Mouse (Mus musculus) heart, embryonic 12.5 days (tissue): ENCODE measurements around the gene Nid2. TPM values are rescaled to one million over a fixed set of nuclear protein-coding genes. Genes with fewer than 3 reads are reported as not detected.

Source experiments
- polyA plus RNA-seq: library from polyadenylated mRNA; unstranded; fragments of >200 nt; fragmentation: Nextera tagmentation; extraction: Ambion mirVana; gene quantifications from 2 replicates; pipeline ENCODE4 v1.2.1, GENCODE M21; 2016

Nid2 gene
- polyA plus RNA-seq, 1 experiment from 2014 or later, result 208 TPM

Other genes starting within 250 kb of the Nid2 start
- 0.31 and 0.63 TPM in 2 replicates for gene Gm2244, start 201.3 kb upstream of the Nid2 start, polyA plus RNA-seq
- gene Gm2237, start 166.1 kb upstream of the Nid2 start, polyA plus RNA-seq, result 3.7 and 3.8 TPM in 2 replicates
- gene Gm5458, start 148.7 kb upstream of the Nid2 start, polyA plus RNA-seq, result not detected in 2 replicates
- gene Rtraf, start 72.6 kb downstream of the Nid2 start, polyA plus RNA-seq, result 184 and 193 TPM in 2 replicates
- 31.2 and 37.7 TPM in 2 replicates for gene Gng2, start 226.4 kb downstream of the Nid2 start, polyA plus RNA-seq